Mouse (Mus musculus): ENCODE measurements around the gene Zfp580.

- TF ChIP-seq CTCF (IDR thresholded peaks at IDR 0.05; ENCODE audit: insufficient read depth, low read depth, low read length) (no peak), POLR2A (IDR thresholded peaks at IDR 0.05; ENCODE audit: insufficient read depth, low read depth, low read length) (no peak)
Observed at GRCm38 (mm10) chr7:5017931-5018330, 33.4 kb upstream of the Zfp580 start.

All from olfactory bulb, adult 2 months (tissue).